Mouse (Mus musculus): ENCODE results near the gene Kif26b. TPM values are rescaled to one million over a fixed set of nuclear protein-coding genes. Genes with fewer than 3 reads are reported as not detected.
A peak's percentile ranks its signal among the peaks of the same experiment; 100 is the strongest.

The Kif26b gene
- polyA plus RNA-seq, 1 experiment from 2014 or later = 32.0 TPM

- no peak overlapping the region for H3K27ac ChIP-seq
- H3K9me3 ChIP-seq = 0 out of 2 replicates have a peak, but pooled peaks cover 5% of the 10 kb centered on the region
- no peak overlapping the region for H3K4me2 ChIP-seq
- H3K27me3 ChIP-seq = no peaks in the 10 kb centered on the region
- H3K4me1 ChIP-seq (replicated peaks) = peaks cover 18% of the 10 kb centered on the region
- H3K4me3 ChIP-seq (replicated peaks) = no peak overlapping the region
- no peak overlapping the region for H3K9ac ChIP-seq (replicated peaks)
- 73% methylated on average over 6 of the region's 6 CpGs for WGBS
- peaks cover 9% of the 10 kb centered on the region; the same call in 1 of the 2 replicates for H3K36me3 ChIP-seq
- ATAC-seq (ENCODE audit: insufficient number of reproducible peaks, insufficient read depth, low FRiP score, low TSS enrichment, low read depth) = no peak
Observed at GRCm38 (mm10) chr1:178597757-178598156, 68.8 kb downstream of the Kif26b start.

- Histone ChIP-seq H3K4me2 (no peak overlapping the region), H3K36me3 (peaks cover 17% of the 10 kb centered on the region; the same call in 1 of the 2 replicates), H3K4me1 (replicated peaks) (peaks cover 16% of the 10 kb centered on the region; the same call in 1 of the 2 replicates), H3K27ac (no peak overlapping the region), H3K4me3 (replicated peaks) (no peak overlapping the region), H3K9me3 (0 out of 2 replicates have a peak, but pooled peaks cover 4% of the 10 kb centered on the region), H3K9ac (replicated peaks) (no peak overlapping the region), H3K27me3 (no peaks in the 10 kb centered on the region)
- peak; percentile 57; the same call in 1 of the 2 replicates for ATAC-seq (ENCODE audit: insufficient number of reproducible peaks, insufficient read depth, low FRiP score, low TSS enrichment, low read depth)
- WGBS = 79% methylated on average over 15 of the region's 15 CpGs
Observed at GRCm38 (mm10) chr1:178600851-178601569, 72.1 kb downstream of the Kif26b start.

GRCm38 (mm10) chr1:178609151-178609775 is 80.3 kb downstream of the Kif26b start:
- Histone ChIP-seq H3K27me3 (no peaks in the 10 kb centered on the region), H3K9me3 (no peaks in the 10 kb centered on the region), H3K4me1 (replicated peaks) (peaks cover 55% of the 10 kb centered on the region), H3K4me2 (no peak overlapping the region), H3K27ac (no peak overlapping the region), H3K9ac (replicated peaks) (no peak overlapping the region), H3K4me3 (replicated peaks) (no peak overlapping the region), H3K36me3 (no peaks in the 10 kb centered on the region; the same call in 1 of the 2 replicates)
- ATAC-seq (ENCODE audit: insufficient number of reproducible peaks, insufficient read depth, low FRiP score, low TSS enrichment, low read depth) = no peak
- WGBS = 77% methylated on average over 8 of the region's 8 CpGs

- 87% methylated on average over 15 of the region's 15 CpGs for WGBS
Observed at GRCm38 (mm10) chr1:178611512-178611911, 82.6 kb downstream of the Kif26b start.

GRCm38 (mm10) chr1:178621301-178621700 is 92.4 kb downstream of the Kif26b start:
- H3K9me3 ChIP-seq = 0 out of 2 replicates have a peak, but pooled peaks cover 3% of the 10 kb centered on the region
- H3K27ac ChIP-seq = no peak overlapping the region
- no peaks in the 10 kb centered on the region for H3K27me3 ChIP-seq
- no peak overlapping the region for H3K4me2 ChIP-seq
- ATAC-seq (ENCODE audit: insufficient number of reproducible peaks, insufficient read depth, low FRiP score, low TSS enrichment, low read depth) = no peak
- H3K9ac ChIP-seq (replicated peaks) = no peak overlapping the region
- H3K4me3 ChIP-seq (replicated peaks) = no peak overlapping the region
- H3K36me3 ChIP-seq = peaks cover 3% of the 10 kb centered on the region; the same call in 1 of the 2 replicates
- peaks cover 54% of the 10 kb centered on the region for H3K4me1 ChIP-seq (replicated peaks)
- WGBS = 97% methylated on average over 2 of the region's 2 CpGs

More at GRCm38 (mm10) chr1:178611512-178611911, 82.6 kb downstream of the Kif26b start:
- no peak overlapping the region for H3K4me3 ChIP-seq (replicated peaks)
- H3K36me3 ChIP-seq = no peaks in the 10 kb centered on the region
- H3K9me3 ChIP-seq = no peaks in the 10 kb centered on the region
- H3K4me2 ChIP-seq = no peak overlapping the region
- H3K9ac ChIP-seq (replicated peaks) = no peak overlapping the region
- ATAC-seq (ENCODE audit: insufficient number of reproducible peaks, insufficient read depth, low FRiP score, low TSS enrichment, low read depth) = no peak
- H3K27me3 ChIP-seq = no peaks in the 10 kb centered on the region
- peaks cover 59% of the 10 kb centered on the region for H3K4me1 ChIP-seq (replicated peaks)
- no peak overlapping the region for H3K27ac ChIP-seq

GRCm38 (mm10) chr1:178623889-178624288 is 95.0 kb downstream of the Kif26b start:
- WGBS = 28% methylated on average over 9 of the region's 9 CpGs
- no peak overlapping the region for H3K4me3 ChIP-seq (replicated peaks)
- peak overlapping the region; percentile 75 for H3K27ac ChIP-seq
- peaks cover 46% of the 10 kb centered on the region for H3K4me1 ChIP-seq (replicated peaks)
- H3K9ac ChIP-seq (replicated peaks) = no peak overlapping the region
- peak; percentile 38; the same call in 1 of the 2 replicates for ATAC-seq (ENCODE audit: insufficient number of reproducible peaks, insufficient read depth, low FRiP score, low TSS enrichment, low read depth)
- no peaks in the 10 kb centered on the region for H3K9me3 ChIP-seq
- peak overlapping the region; percentile 26 for H3K4me2 ChIP-seq
- no peaks in the 10 kb centered on the region; the same call in 1 of the 2 replicates for H3K36me3 ChIP-seq
- no peaks in the 10 kb centered on the region for H3K27me3 ChIP-seq

- Histone ChIP-seq H3K27me3 (no peaks in the 10 kb centered on the region), H3K4me2 (no peak overlapping the region), H3K27ac (no peak overlapping the region), H3K9me3 (no peaks in the 10 kb centered on the region), H3K9ac (replicated peaks) (no peak overlapping the region), H3K4me3 (replicated peaks) (no peak overlapping the region), H3K36me3 (no peaks in the 10 kb centered on the region; the same call in 1 of the 2 replicates), H3K4me1 (replicated peaks) (peaks cover 43% of the 10 kb centered on the region)
- WGBS = 81% methylated on average over 6 of the region's 6 CpGs
- no peak for ATAC-seq (ENCODE audit: insufficient number of reproducible peaks, insufficient read depth, low FRiP score, low TSS enrichment, low read depth)
Observed at GRCm38 (mm10) chr1:178626961-178627381, 98.0 kb downstream of the Kif26b start.

- H3K36me3 ChIP-seq = no peaks in the 10 kb centered on the region; the same call in 1 of the 2 replicates
- peaks cover 33% of the 10 kb centered on the region for H3K4me1 ChIP-seq (replicated peaks)
- no peak overlapping the region for H3K4me2 ChIP-seq
- H3K27ac ChIP-seq = no peak overlapping the region
- no peaks in the 10 kb centered on the region for H3K9me3 ChIP-seq
- no peak overlapping the region for H3K9ac ChIP-seq (replicated peaks)
- H3K27me3 ChIP-seq = no peaks in the 10 kb centered on the region
- WGBS = 77% methylated on average over 5 of the region's 5 CpGs
- H3K4me3 ChIP-seq (replicated peaks) = no peak overlapping the region
- ATAC-seq (ENCODE audit: insufficient number of reproducible peaks, insufficient read depth, low FRiP score, low TSS enrichment, low read depth) = no peak
Observed at GRCm38 (mm10) chr1:178630042-178630441, 101.1 kb downstream of the Kif26b start.

GRCm38 (mm10) chr1:178631863-178632262 is 102.9 kb downstream of the Kif26b start:
- Histone ChIP-seq H3K27ac (no peak overlapping the region), H3K9ac (replicated peaks) (no peak overlapping the region)
- ATAC-seq (ENCODE audit: insufficient number of reproducible peaks, insufficient read depth, low FRiP score, low TSS enrichment, low read depth) = no peak

GRCm38 (mm10) chr1:178634359-178635085 is 105.6 kb downstream of the Kif26b start:
- Histone ChIP-seq H3K27me3 (no peaks in the 10 kb centered on the region), H3K9ac (replicated peaks) (no peak overlapping the region), H3K36me3 (no peaks in the 10 kb centered on the region), H3K9me3 (no peaks in the 10 kb centered on the region), H3K4me3 (replicated peaks) (no peak overlapping the region), H3K4me2 (no peak overlapping the region; the same call in 1 of the 2 replicates), H3K4me1 (replicated peaks) (peaks cover 58% of the 10 kb centered on the region), H3K27ac (peak overlapping the region; percentile 17; the same call in 1 of the 2 replicates)
- ATAC-seq (ENCODE audit: insufficient number of reproducible peaks, insufficient read depth, low FRiP score, low TSS enrichment, low read depth) = no peak
- WGBS = 51% methylated on average over 19 of the region's 19 CpGs

More at GRCm38 (mm10) chr1:178631863-178632262, 102.9 kb downstream of the Kif26b start:
- no peaks in the 10 kb centered on the region; the same call in 1 of the 2 replicates for H3K36me3 ChIP-seq
- WGBS = 44% methylated on average over 7 of the region's 7 CpGs
- no peaks in the 10 kb centered on the region for H3K9me3 ChIP-seq
- H3K4me3 ChIP-seq (replicated peaks) = no peak overlapping the region
- no peaks in the 10 kb centered on the region for H3K27me3 ChIP-seq
- H3K4me2 ChIP-seq = no peak overlapping the region
- peaks cover 45% of the 10 kb centered on the region for H3K4me1 ChIP-seq (replicated peaks)

GRCm38 (mm10) chr1:178635470-178635869 is 106.5 kb downstream of the Kif26b start:
- H3K4me3 ChIP-seq (replicated peaks) = no peak overlapping the region
- H3K9ac ChIP-seq (replicated peaks) = no peak overlapping the region
- 78% methylated on average over 4 of the region's 4 CpGs for WGBS
- H3K36me3 ChIP-seq = no peaks in the 10 kb centered on the region
- ATAC-seq (ENCODE audit: insufficient number of reproducible peaks, insufficient read depth, low FRiP score, low TSS enrichment, low read depth) = no peak
- H3K4me1 ChIP-seq (replicated peaks) = peaks cover 63% of the 10 kb centered on the region
- no peak overlapping the region for H3K27ac ChIP-seq
- no peak overlapping the region for H3K4me2 ChIP-seq
- no peaks in the 10 kb centered on the region for H3K27me3 ChIP-seq
- no peaks in the 10 kb centered on the region for H3K9me3 ChIP-seq
